Mouse (Mus musculus): ENCODE data around the gene Flt1. TPM values are rescaled to one million over a fixed set of nuclear protein-coding genes. Genes with fewer than 3 reads are reported as not detected.
A peak's percentile ranks its signal among the peaks of the same experiment; 100 is the strongest.

Gene Flt1
- polyA plus RNA-seq, 1 experiment, result 2.0 TPM

DNA sequence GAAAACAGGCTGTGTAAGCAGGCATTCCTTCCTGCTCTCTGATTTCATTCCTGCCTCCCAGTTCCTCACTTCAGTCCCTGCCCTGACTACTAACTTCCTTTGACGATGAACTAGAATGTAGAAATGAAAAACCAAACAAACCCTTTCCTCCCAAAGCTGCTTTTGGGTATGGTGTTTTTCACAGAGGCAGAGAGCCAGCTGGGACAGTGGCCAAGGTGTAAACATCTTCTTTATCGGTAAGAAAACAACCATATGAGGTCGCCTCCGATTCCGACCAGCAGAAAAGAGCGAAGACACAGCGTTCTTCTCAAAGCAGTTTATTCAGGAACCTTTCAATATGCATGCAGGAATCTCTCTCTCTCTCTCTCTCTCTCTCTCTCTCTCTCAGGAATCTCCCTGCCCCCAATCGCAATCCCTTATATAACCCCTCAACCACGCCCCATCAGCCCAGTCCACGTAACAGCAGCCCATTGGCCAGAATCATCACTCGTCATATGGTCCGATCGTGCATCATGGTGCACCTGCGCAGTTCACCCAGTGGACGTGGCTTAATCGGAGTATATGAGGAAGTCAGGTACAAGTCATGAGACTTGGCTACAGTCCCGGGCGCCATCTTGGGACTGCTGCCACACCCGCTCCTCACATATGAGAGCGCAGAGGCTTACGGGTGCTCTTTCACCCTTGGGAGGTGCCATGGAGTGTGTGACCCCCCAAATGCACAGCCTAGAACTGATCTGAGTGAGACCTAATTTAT lies 19.3 kb upstream of the Flt1 start:
- TF ChIP-seq POLR2A (IDR thresholded peaks at IDR 0.05; ENCODE audit: control insufficient read depth, extremely low read depth, insufficient read depth, low read length, poor library complexity) (no peak), CTCF (IDR thresholded peaks at IDR 0.05; ENCODE audit: borderline replicate concordance, control insufficient read depth, extremely low read depth, insufficient read depth, low read length, poor library complexity) (no peak)
- Histone ChIP-seq H3K4me1 (replicated peaks; ENCODE audit: control insufficient read depth, insufficient read depth, low read length) (no peaks in the 10 kb centered on the region), H3K36me3 (ENCODE audit: control insufficient read depth, insufficient read depth, low read length) (no peaks in the 10 kb centered on the region), H3K4me3 (ENCODE audit: control insufficient read depth, insufficient read depth, low read length) (no peak overlapping the region), H3K27ac (ENCODE audit: control insufficient read depth, insufficient read depth, low read length) (no peak overlapping the region), H3K27me3 (ENCODE audit: control insufficient read depth, insufficient read depth, low read length) (no peaks in the 10 kb centered on the region; the same call in 1 of the 2 replicates)
- WGBS, result 96% methylated on average over 21 of the region's 21 CpGs
- no peak for DNase-seq

DNA sequence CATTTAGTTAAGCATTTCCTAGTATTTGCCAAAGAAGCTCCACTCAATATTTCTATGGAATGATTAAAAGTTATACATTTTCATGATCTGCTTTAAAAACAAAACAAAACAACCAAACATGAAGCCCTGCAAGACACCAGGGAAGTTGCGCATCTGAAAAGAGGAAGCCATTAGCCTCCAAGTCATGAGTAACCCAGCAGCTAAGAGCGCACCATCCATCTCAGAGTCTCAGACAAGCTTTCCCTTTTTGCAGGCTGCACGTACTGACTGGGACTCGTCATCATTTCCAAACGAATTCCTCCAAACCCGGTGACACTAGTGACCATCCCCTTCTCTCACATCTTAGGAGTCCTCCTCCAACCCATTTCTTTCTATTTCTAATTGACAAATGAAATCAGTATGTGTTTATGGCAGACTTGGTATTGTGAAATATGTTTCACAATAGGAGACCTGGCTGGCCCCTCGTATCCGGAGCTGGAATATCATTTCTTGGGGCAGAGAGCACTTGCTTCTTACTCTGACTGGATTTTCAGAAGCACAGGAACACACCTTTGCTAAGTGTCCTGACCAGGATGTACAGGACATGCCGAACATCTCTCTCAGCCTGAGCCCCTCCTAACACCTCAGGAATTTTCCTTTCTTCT lies 16.8 kb upstream of the Flt1 start:
- no peaks in the 10 kb centered on the region for H3K27me3 ChIP-seq (ENCODE audit: control insufficient read depth, insufficient read depth, low read length)
- H3K4me3 ChIP-seq (ENCODE audit: control insufficient read depth, insufficient read depth, low read length), result no peak overlapping the region
- no peak overlapping the region for H3K27ac ChIP-seq (ENCODE audit: control insufficient read depth, insufficient read depth, low read length)
- TF ChIP-seq POLR2A (IDR thresholded peaks at IDR 0.05; ENCODE audit: control insufficient read depth, extremely low read depth, insufficient read depth, low read length, poor library complexity), result no peak
- TF ChIP-seq CTCF (IDR thresholded peaks at IDR 0.05; ENCODE audit: borderline replicate concordance, control insufficient read depth, extremely low read depth, insufficient read depth, low read length, poor library complexity), result no peak
- WGBS, result 64% methylated on average over 9 of the region's 9 CpGs
- no peaks in the 10 kb centered on the region for H3K4me1 ChIP-seq (replicated peaks; ENCODE audit: control insufficient read depth, insufficient read depth, low read length)
- no peak for DNase-seq
- no peaks in the 10 kb centered on the region for H3K36me3 ChIP-seq (ENCODE audit: control insufficient read depth, insufficient read depth, low read length)

DNA sequence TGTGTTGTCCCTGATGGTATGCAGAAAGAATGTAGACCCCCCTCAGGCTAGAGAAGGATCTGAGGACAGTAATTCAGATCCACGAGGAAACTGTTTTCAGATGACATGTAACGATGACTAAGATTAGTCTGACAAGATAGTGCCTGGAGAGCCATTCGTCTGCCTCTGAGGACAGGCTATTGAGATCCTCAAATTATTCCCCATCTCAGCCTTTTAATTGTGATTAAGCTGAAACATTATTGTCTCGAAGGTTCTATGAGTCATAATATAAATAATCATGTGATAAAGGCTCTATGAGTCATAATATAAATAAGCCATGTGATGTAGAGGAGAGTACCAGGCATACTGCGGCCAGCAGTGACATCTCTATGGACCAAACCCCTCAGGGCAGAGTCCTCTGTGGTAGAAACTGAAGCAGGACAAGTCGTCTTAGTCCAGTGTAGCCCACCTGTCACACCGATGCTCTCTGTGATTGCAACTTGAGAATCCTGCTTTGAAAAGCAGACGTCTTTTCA lies 11.0 kb upstream of the Flt1 start:
- no peak for TF ChIP-seq CTCF (IDR thresholded peaks at IDR 0.05; ENCODE audit: borderline replicate concordance, control insufficient read depth, extremely low read depth, insufficient read depth, low read length, poor library complexity)
- no peak for TF ChIP-seq POLR2A (IDR thresholded peaks at IDR 0.05; ENCODE audit: control insufficient read depth, extremely low read depth, insufficient read depth, low read length, poor library complexity)
- H3K4me1 ChIP-seq (replicated peaks; ENCODE audit: control insufficient read depth, insufficient read depth, low read length), result no peaks in the 10 kb centered on the region
- WGBS, result 90% methylated on average over 8 of the region's 8 CpGs
- H3K36me3 ChIP-seq (ENCODE audit: control insufficient read depth, insufficient read depth, low read length), result no peaks in the 10 kb centered on the region
- DNase-seq, result no peak
- no peak overlapping the region for H3K27ac ChIP-seq (ENCODE audit: control insufficient read depth, insufficient read depth, low read length)
- no peaks in the 10 kb centered on the region for H3K27me3 ChIP-seq (ENCODE audit: control insufficient read depth, insufficient read depth, low read length)
- no peak overlapping the region for H3K4me3 ChIP-seq (ENCODE audit: control insufficient read depth, insufficient read depth, low read length)

GRCm38 (mm10) chr5:147733682-147734081 lies 7.9 kb upstream of the Flt1 start:
- no peak overlapping the region for H3K4me3 ChIP-seq (ENCODE audit: control insufficient read depth, insufficient read depth, low read length)
- no peaks in the 10 kb centered on the region for H3K27me3 ChIP-seq (ENCODE audit: control insufficient read depth, insufficient read depth, low read length)
- H3K36me3 ChIP-seq (ENCODE audit: control insufficient read depth, insufficient read depth, low read length), result no peaks in the 10 kb centered on the region
- H3K27ac ChIP-seq (ENCODE audit: control insufficient read depth, insufficient read depth, low read length), result no peak overlapping the region
- TF ChIP-seq CTCF (IDR thresholded peaks at IDR 0.05; ENCODE audit: borderline replicate concordance, control insufficient read depth, extremely low read depth, insufficient read depth, low read length, poor library complexity), result no peak
- no peak for TF ChIP-seq POLR2A (IDR thresholded peaks at IDR 0.05; ENCODE audit: control insufficient read depth, extremely low read depth, insufficient read depth, low read length, poor library complexity)
- DNase-seq, result peak; percentile 20
- H3K4me1 ChIP-seq (replicated peaks; ENCODE audit: control insufficient read depth, insufficient read depth, low read length), result no peaks in the 10 kb centered on the region
- 97% methylated on average over 1 of the region's 1 CpGs for WGBS

DNA sequence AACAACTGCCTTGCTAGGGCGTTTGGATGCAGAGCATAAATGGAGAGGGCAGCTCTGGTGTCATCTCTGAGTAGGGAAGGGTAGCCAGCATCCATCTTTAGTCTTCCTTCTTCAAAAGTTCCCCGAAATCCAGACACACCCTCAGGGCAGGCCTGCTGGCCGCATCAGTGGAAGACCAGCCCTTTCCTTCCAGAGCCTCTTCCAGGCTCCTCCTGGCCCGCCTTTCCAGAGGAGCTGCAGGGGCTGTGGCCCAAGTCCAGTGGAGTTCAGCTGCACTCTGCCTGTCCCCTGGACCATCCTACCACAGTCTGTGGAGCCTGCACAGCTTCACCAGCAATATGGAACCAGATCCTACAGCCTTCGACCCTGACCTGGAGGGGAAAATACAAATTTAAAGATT lies 7.1 kb upstream of the Flt1 start:
- Histone ChIP-seq H3K36me3 (ENCODE audit: control insufficient read depth, insufficient read depth, low read length) (no peaks in the 10 kb centered on the region), H3K27me3 (ENCODE audit: control insufficient read depth, insufficient read depth, low read length) (no peaks in the 10 kb centered on the region; the same call in 1 of the 2 replicates), H3K27ac (ENCODE audit: control insufficient read depth, insufficient read depth, low read length) (no peak overlapping the region), H3K4me1 (replicated peaks; ENCODE audit: control insufficient read depth, insufficient read depth, low read length) (no peaks in the 10 kb centered on the region), H3K4me3 (ENCODE audit: control insufficient read depth, insufficient read depth, low read length) (no peak overlapping the region)
- TF ChIP-seq CTCF (IDR thresholded peaks at IDR 0.05; ENCODE audit: borderline replicate concordance, control insufficient read depth, extremely low read depth, insufficient read depth, low read length, poor library complexity), result no peak
- no peak for TF ChIP-seq POLR2A (IDR thresholded peaks at IDR 0.05; ENCODE audit: control insufficient read depth, extremely low read depth, insufficient read depth, low read length, poor library complexity)
- WGBS, result 93% methylated on average over 5 of the region's 5 CpGs
- DNase-seq, result no peak

- H3K36me3 ChIP-seq (ENCODE audit: control insufficient read depth, insufficient read depth, low read length), result no peaks in the 10 kb centered on the region
- no peak overlapping the region for H3K27ac ChIP-seq (ENCODE audit: control insufficient read depth, insufficient read depth, low read length)
- 34% methylated on average over 12 of the region's 12 CpGs for WGBS
- TF ChIP-seq POLR2A (IDR thresholded peaks at IDR 0.05; ENCODE audit: control insufficient read depth, extremely low read depth, insufficient read depth, low read length, poor library complexity) (no peak), CTCF (IDR thresholded peaks at IDR 0.05; ENCODE audit: borderline replicate concordance, control insufficient read depth, extremely low read depth, insufficient read depth, low read length, poor library complexity) (no peak)
- 0 out of 2 replicates have a peak, but pooled peaks cover 2% of the 10 kb centered on the region for H3K4me1 ChIP-seq (replicated peaks; ENCODE audit: control insufficient read depth, insufficient read depth, low read length)
- peaks cover 13% of the 10 kb centered on the region for H3K27me3 ChIP-seq (ENCODE audit: control insufficient read depth, insufficient read depth, low read length)
- H3K4me3 ChIP-seq (ENCODE audit: control insufficient read depth, insufficient read depth, low read length), result no peak overlapping the region
- no peak for DNase-seq
These were observed 1.7 kb upstream of the Flt1 start for GRCm38 (mm10) chr5:147727481-147727880.
